32 mouse cellular contexts compared by ENCODE assay signal in genomic region chr16:55986001-55986400, GRCm38 (mm10).
"Had no signal": no experiment of that assay in that cellular context is flagged by ENCODE, and none has a peak within 500 bp of the region (broad histone marks: within the 10 kb centered on the region; RNA-seq: fewer than 3 reads in every experiment).

No protein-coding gene starts in this region.

- H3K27ac ChIP-seq: heart, embryonic 15.5 days; hindbrain, embryonic 10.5 days; hindbrain, embryonic 12.5 days; hindbrain, embryonic 13.5 days; hindbrain, embryonic 14.5 days; hindbrain, embryonic 15.5 days; hindbrain, postnatal 0 days; intestine, embryonic 15.5 days; kidney, embryonic 15.5 days; kidney, postnatal 0 days; layer of hippocampus, adult 2 months; left cerebral cortex, adult 2 months had no signal

- H3K27me3 ChIP-seq: heart, embryonic 15.5 days; hindbrain, embryonic 12.5 days; hindbrain, embryonic 13.5 days; hindbrain, embryonic 15.5 days; intestine, embryonic 15.5 days; kidney, embryonic 15.5 days had no signal

- DNase-seq: heart, postnatal 10 days; heart, postnatal 14 days; heart, postnatal 36 days; heart, postnatal 4 days; kidney, adult 11 months; kidney, adult 18-20 months; kidney, adult 2 months; kidney, adult 8-10 months; kidney, adult 9 months; kidney, postnatal 10 days; kidney, postnatal 14 days; kidney, postnatal 25 days; kidney, postnatal 36 days; kidney, postnatal 4 days; layer of hippocampus, adult 9-11 months; layer of hippocampus, postnatal 36 days had no signal

- H3K9ac ChIP-seq: heart, embryonic 15.5 days; hindbrain, embryonic 12.5 days; hindbrain, embryonic 13.5 days; hindbrain, embryonic 14.5 days; hindbrain, embryonic 15.5 days; intestine, embryonic 15.5 days; kidney, embryonic 15.5 days had no signal

- H3K4me1 ChIP-seq: heart, embryonic 15.5 days; hindbrain, embryonic 10.5 days; hindbrain, embryonic 12.5 days; hindbrain, embryonic 13.5 days; hindbrain, embryonic 15.5 days; intestine, embryonic 15.5 days; kidney, embryonic 15.5 days had no signal

- ATAC-seq: hindbrain, embryonic 16.5 days; hindbrain, postnatal 0 days; inflammation-experienced regulatory T-cells, adult 6 months; intestine, embryonic 15.5 days; intestine, embryonic 16.5 days; intestine, postnatal 0 days had no signal

- H3K4me3 ChIP-seq: heart, embryonic 15.5 days; hindbrain, embryonic 10.5 days; hindbrain, embryonic 12.5 days; hindbrain, embryonic 13.5 days; hindbrain, embryonic 15.5 days; intestine, embryonic 15.5 days; kidney, embryonic 15.5 days; layer of hippocampus, adult 2 months; left cerebral cortex, adult 2 months had no signal

- H3K4me2 ChIP-seq: heart, embryonic 15.5 days; hindbrain, embryonic 12.5 days; hindbrain, embryonic 13.5 days; hindbrain, embryonic 14.5 days; hindbrain, embryonic 15.5 days; intestine, embryonic 15.5 days; kidney, embryonic 15.5 days had no signal

- H3K9me3 ChIP-seq: heart, embryonic 15.5 days; hindbrain, embryonic 10.5 days; hindbrain, embryonic 12.5 days; hindbrain, embryonic 13.5 days; hindbrain, embryonic 15.5 days; intestine, embryonic 15.5 days; kidney, embryonic 15.5 days had no signal
